Mouse (Mus musculus) cerebellum, adult 8-10 months (tissue): Measurements from ENCODE around the gene Spata18.

ENCODE experiments used
- DNase-seq: peaks from one replicate; pipeline ENCODE4 v3.0.0; 2022

The Spata18 gene

DNA sequence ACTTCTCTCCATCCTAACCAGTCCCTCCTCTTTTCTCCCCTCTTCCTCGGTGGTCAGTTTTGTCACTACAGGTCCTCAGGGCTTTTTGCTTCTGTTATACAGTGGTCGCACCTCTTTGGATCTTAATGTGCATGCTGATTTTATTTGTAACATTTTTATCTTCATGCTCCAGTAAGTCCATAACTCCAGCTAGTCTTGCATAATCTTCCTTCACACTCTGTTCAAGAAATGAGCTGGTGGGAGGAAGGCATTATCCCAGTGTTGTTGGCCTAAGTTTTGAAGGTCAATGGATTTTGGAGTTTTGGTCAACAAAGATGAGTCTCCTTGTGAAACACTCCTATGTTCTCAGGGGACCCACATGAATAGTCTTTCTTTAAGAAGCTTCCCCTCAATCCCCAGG lies 16.7 kb downstream of the Spata18 start:
- DNase-seq: no peak

DNA sequence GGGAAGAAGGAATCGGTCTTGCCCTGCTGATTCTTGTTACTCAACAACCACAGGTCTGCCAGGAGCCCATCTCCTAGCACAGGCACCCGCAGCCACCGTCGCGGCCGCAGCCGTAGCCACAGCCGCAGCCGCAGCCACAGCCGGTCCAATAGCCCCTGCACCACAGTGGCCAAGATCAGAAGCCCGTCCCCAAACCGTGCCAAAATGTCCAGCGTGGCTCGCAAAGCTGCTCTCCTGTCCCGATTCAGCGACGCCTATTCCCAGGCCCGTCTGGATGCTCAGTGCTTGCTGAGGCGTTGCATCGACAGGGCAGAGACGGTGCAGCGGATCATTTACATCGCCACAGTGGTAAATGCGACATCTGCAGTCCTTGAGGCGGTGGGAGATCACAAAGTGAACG lies 18.2 kb downstream of the Spata18 start:
- no peak for DNase-seq

DNA sequence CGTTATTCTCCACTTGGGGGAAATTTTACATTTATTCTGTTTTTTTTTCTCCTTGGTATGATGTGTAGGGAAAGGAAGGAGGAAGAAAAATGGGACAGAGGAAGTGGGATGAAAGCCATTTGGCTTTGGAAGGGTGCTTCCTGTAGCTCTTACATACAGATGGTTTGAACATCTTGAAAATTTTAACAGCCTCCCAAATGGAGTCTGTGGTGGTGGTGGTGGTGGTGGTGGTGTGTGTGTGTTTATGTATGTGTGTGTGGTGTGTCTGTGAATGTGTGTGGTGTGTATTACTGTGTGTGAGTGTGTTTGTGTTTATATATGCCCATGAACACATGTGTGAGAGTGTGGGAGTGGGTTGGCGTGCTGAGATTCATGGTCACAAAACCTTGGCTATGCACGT lies 24.4 kb downstream of the Spata18 start:
- DNase-seq: no peak

DNA sequence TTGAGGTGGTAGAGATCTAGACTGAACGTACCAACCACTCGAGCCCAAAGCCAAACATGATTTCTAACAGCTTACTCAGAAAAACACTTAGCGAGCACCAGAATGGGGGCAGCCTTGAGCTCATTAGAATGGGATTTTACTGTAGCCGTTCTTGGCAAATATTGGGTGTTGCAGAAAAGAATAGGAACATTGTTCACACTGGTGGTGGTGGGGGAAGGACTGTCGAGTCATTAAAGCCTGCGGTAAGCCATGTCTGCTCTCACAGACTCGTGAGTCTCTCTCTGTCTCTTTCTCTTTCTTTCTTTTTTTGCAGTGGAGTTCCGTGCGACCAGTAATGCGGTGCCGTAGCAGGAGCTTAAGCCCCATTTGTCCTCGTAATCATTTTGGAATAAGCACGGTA lies 25.4 kb downstream of the Spata18 start:
- DNase-seq: no peak

DNA sequence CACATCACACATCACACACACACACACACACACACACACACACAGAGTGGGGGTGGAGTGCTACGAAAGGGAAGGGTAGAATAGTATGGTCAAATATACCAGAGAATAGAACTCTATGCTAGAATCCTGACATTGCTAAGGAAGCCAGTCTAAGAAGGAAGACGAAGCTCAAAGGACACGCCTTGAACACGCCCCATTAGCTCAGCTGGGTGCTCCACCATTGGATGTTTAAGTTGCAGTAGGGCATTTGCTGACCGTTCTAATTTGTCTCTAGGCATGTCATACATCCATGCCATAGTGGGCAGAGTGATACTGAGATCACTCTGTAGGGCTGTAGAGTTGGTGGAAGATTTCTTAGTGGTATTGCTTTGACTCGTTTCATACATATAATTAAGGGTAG lies 32.0 kb downstream of the Spata18 start:
- no peak for DNase-seq

DNA sequence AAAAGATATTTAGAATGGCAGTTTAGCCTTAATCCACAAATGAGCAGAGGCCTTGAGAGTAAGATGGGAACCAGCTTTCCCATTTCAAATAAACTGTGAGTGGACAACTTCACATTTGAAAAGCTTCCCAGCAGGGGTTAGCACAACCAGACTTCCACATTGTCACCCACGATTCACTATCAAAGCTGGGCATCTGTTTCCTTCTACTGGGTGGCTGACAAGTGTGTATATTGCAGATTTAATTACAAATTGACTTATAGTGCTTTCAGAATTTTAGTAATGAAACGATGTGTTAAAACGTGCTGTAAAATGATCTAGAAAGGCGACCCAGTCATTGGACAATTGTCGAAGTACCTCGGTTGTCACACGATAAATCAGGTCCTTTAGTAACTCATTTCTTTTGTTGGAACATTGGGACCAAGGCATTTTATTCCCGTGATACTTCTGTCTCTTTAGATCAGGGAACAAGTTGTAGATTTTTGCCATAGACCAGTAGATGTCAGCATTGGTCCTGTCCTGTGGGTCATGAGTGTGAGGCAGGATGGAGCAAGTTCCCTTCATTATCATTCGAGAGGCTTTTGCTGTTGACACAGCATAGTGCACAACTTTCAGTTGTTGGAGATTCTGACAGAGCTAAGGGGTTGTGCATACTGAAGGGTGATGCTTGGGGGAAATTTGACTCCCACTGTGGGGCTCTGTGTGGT lies 32.7 kb downstream of the Spata18 start:
- DNase-seq: no peak

DNA sequence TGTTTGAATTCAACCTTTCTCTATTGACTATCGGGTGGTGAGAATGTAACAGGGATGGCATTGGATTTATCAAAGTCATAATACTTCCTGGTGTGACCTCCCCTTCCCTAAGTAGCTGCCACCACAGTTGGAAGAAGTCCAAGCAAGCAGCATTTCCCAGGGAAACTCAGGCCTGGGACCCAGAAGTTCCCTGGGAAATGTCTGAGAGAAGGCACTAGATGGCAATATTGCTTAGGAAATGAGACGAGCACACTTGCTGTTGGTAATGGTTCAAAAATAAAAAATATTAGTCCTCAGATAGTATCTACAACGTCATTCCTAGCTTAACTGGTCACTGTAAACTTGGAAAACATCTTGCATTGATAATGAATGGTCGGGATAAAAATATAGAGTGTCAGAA lies 35.0 kb downstream of the Spata18 start:
- DNase-seq: no peak

DNA sequence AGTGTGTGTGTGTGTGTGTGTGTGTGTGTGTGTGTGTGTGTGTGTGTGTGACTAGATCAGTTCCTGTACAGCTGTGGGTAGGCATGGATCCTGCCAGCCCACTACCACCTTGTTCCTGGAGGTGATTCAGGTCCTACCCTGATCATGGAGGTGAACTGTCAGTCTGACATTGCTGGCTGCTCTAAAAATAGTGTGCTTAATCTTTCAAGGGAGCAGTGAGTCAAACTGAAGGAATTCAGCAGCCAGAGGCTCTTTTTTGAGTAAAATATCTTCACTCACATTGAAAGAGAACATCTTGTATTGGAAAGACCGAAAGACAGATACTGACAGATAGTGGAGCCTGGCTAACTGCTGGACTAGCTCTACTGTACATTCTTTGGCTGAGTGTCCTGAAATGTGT lies 37.4 kb downstream of the Spata18 start:
- DNase-seq: no peak

DNA sequence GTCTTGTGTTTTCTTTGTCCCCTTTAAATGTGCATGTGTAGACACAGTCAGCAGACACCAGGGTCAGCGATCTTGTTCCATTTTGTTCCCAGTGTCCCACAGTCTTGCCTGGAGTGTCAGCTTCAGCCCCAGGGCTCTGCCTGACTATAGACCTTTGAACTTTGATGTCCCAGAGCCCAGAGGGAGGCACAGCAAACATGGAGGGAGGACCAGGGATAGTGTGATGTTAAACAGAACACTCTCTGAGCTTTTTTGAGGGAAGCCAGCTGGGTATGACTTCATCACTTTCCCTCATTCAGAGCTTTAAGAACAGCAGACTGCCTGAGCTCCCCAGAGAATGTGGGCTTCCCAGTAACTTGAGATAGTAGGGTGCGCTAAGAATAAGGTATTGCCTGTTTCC lies 39.0 kb downstream of the Spata18 start:
- no peak for DNase-seq

DNA sequence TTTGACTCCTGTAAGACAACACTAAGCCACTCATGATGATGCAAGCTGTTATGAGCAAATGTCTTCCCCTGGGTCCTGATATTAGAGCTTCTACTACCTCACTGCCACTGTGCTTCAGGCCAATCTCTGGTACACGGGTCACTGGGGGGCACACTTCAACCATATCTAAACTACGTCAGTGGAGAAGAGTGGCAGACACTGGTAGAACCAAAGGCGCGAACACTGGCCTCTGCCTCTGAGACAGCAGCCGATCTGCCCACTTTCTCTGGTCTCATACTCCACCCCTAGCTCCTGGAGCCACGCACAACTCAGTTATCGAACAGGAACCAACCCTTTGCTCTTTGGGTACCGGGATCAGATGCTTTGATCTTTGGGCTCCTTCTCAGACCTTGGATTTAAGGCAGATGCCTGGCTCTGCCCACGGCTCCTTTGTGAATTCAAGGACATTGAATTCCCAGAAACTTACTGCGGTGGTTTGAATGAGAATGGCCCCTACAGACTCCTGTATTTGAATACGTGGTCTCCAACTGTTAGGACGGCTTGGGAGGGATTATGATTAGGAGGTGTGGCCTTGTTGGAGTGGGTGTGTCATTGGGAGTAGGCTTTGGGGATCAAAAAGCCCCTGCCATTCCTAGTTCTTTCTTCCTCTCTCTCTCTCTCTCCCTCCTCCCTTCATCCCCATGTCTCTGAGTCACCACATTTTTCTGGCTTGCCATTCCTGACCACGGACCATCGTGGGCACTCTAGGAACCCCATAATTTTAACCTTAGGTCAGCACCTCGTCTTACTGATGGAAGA lies 40.7 kb downstream of the Spata18 start:
- no peak for DNase-seq

DNA sequence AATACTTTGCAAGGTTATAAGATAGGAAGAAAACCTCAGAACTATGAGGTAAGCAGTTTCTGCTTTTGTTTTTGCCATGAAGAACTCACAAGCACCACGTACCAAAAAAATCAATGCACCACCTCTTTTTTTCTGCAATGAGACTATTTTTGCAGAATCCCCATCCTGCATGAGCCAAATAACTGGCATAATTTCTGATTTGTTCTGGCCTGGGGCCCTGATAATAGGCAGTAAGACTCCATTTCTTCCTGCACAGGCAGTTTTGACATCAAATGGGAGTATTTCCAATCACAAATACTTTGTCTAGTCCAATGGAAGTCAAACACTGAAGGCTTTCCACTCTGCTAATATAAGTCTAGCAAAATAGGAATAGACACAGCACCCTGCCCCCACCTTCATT lies 42.6 kb downstream of the Spata18 start:
- no peak for DNase-seq

DNA sequence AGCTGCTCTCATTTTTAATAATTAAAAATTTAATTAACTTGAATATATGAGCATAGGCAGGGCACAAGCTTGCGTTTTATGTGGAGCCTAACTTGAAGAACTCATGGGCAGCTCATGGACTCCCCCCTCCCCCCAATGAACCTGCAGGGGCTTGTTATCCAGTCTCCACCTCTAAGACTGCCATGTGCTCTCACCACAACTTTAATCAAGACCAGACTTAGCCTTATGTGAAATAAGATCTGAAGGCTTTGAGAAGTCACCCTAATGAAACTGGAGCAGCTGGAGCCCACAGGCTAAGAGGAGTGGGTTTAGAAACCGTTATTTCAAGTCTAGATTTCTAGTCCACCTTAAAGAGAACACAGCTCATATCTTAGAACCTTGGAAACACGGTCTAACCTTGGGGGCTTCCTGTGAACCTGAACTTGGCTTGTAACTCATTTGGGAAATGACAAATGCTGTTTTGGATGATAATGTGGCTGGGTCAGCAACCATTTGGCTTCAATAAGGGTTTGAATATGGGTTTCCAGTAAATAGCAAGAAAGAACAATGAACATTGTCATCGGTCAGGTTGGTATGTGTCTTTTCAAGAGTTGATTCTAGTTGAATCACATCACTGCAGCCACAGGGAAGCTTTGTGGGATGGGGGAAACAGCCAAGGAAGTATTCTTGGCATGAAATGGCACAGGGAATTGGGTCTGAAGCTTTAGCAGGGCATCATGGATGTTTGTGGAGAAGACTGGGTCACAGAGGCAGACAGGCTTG lies 43.3 kb downstream of the Spata18 start:
- DNase-seq: no peak

DNA sequence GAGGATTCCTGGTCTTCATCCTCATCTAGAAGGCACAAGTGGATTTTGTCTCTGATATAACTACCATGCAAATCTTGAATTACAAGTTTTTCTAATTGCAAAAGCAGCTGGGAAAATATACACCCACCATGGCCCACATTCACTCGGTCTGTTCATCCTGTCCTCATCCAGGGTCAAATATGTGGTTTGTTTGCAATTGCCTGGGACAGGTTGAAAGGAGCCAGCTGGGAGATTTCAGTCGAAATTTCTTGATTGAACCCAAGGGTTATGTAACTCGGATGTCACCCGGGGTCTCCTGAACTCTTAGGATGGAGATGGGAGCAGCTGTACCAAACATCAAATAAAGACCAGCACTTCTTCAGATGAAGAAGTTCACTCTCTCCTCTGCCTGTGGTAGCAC lies 46.5 kb downstream of the Spata18 start:
- no peak for DNase-seq

DNA sequence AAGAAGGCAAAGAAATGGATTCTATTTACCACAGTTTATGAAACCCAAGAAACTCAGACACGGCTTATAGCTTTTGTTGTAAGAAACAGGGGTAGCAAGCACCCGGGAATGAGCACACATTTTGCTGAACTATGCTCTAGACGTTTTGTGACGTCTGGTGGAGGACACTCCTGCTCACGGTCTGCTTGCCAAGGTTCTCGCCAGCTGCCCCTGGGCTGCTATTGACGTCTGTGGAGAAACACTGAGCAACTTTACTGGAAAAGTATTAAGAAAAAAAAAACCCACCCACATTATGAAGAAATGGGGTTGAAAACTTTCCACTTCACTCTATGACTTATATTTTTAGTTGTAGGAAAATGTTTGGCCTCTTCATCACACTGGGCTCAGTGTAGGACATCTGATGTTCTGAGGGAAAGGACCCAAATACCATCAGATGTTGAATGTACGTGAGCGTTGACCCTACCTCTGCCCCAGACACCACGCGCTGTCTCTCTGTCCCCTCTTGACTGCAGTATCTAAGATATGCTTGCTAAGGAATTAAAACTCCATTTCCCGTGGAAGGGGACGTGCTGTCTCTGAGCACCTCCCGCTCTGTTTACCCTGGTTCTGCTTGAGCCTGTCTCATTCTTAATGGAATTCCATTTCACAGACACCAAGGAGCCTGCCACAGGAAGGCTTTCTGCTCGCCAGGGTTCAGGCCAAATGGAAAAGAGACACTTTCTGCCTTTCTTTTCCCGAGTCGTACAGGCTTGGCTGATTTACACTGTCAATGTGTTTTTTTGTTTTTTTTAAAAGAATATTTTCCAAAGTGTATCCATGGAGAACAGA lies 50.1 kb downstream of the Spata18 start:
- no peak for DNase-seq

DNA sequence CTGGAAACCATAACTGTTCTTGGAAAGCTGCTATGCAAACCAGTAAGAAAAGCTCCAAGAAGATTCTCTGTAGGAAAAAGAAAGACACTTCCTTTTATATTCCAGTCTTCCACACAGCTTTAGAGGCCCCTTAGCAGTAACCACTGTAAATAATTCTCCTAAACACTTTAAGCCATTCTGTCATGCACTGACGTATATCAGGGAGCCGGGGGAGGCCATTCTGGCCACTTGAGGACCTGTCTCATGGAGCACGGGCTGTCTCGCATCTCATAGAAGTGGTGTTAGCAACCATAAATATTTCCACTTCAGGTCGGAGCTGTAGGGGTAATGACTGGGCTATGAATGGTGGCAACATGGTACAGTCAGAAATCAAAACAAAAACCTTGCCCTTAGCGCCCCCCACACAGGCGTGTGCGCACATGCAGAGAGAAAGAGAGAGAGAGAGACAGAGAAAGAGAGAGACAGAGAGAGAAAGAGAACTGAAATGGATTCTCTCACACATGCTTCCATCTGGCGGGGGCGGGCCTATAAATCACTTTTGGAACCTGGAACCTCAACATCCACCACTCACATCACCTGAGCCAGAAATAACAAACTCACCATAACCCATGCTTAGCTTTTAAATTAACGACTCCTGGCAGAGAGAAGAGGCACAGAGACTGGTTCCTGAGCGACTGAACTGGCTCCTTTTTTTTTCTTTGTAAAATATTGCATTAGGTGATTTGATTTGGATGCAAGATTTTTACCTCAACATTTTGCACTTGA lies 50.9 kb downstream of the Spata18 start:
- no peak for DNase-seq

DNA sequence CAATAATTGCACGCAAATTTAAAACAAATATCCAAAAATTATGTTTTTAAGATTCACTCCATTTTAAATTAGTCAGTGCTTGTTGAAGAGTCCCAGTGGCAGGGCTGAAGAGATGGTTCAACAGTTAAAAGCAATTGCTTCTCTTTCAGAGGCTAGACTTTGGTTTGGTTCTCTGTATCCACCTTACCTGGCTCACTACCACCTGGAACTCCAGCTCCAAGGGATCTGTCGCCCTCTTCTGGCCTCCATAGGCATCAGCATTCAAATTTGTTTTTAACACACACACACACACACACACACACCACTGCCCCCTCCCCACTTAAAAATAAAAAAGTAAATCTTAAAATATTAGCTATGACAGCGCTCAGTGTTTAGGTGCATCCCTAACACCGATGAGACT lies 51.9 kb downstream of the Spata18 start:
- no peak for DNase-seq

DNA sequence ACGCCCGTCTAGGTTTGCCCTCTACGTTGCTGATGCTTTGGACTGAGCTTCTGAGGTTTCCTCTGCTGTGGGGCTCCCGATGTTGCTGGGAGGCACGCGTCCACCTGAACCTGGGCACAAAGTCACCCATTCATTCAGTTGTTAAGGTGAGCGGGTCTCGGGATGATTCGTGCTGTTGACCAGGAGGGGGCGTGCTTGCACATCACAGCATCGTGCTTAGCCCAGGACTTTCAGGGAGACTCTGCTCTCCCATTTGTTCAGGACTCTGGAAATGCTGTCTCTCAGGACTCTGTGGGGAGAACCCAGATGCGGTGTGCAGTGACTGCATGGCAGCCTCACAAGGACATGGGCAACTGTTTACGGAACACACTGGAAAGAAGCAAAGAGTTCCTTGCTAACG lies 53.1 kb downstream of the Spata18 start:
- DNase-seq: no peak

DNA sequence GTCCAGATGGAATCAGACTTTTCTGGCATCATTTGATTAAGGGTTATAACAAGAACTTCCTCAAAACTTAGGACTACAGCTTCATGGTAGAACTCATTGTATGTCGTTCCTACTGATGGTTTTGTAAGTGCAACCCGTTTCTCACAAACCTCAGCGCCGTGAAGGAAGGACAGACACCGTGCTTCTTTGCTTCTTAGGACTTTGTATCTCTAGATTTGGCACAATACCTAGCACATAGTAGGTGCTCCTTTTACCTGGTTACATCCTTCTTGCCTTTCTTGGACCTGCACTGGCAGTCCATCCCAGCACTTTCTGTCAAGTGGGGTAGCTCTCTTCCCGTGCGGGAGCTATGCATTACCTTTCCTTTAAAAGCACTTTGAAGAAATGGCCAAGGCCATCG lies 53.6 kb downstream of the Spata18 start:
- DNase-seq: no peak

DNA sequence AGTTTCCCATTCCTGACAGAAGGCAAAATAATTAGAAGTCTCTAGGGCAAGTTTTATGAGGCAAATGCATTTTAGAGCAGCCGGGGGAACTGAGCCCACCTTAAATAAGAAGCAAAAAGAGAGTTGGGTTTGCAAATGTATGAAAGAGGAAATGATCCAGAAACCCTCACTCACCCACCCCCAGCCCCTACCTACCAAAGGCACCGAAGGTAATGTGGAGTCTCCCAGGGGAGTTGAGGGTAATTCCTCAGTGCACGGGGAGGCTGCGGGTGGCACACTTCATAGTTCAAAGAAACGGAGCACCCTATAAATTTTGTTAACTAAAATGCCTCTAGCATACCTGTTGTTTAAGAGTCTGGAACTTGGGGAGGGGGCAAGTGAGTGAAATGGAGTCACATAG lies 54.1 kb downstream of the Spata18 start:
- DNase-seq: no peak

DNA sequence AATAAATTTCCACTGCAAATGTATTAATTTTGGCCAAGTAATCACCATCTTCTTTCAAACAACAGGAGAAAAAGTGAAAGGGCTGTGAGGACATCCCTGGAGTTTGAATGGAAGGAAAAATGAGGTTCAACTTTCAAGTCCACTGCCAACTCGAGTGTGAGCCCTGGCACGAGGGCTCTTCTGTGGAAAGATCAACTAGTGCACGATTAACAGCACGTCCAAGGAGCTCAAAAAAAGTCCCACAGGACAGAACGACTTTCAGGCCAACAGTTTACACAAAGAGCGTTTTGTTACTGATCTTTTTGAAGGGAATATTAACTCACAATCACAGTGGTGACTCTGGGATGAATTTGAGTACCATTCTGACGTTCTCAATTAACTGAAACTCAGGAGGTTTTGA lies 61.7 kb downstream of the Spata18 start:
- DNase-seq: no peak

DNA sequence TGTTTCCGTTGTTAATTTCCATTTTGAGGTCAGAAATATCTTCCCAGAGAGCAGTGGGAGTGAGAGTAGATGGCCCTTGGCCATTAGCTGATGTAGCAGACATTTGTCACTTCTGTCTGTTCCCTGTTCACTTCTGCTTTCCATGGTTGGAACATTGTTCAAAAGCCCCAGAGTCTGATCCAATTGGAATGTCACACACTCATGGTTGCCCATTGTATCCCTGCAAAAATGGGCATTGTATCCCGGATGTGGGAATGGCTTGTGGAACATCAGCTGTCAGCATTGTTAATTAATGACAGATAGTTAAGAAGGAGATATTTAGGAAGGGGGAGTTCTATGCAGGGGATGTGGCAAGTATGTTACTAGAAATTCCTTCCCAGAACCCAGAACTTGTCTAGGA lies 65.8 kb downstream of the Spata18 start:
- no peak for DNase-seq

DNA sequence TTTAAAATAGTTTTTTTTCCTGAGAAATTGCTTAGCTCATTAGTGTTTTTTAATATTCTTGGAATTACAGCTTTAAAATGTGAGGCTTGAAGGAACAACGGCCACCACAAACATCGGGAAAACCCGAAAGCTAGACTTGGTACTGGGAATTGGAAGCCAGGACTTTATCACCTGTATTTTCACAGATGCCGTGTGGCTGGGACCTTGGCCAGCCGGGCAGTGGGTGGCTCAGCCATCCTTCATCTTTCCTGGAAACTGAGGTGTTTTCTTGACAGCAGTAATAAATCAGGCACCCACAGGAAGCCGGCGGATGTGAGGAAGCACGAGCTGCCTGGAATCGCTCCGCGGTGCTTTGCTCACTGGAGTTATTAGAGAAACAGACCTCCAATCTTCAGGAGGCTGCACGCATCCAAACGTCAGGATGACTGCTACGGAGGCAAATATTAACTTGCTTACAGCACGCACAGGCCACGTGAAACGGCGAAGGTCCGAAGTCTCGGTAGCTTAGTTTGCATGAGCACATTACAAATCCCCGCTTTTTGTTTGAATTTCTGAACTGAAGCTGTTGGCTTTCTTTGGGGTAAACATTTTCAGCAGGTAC lies 70.6 kb downstream of the Spata18 start:
- DNase-seq: no peak
